Comparison of ENCODE assay signal across 27 mouse cellular contexts in genomic region chr8:125372596-125372995, GRCm38 (mm10).
DNase-seq lines count a peak whose midpoint lies in the region; ATAC-seq and TF ChIP-seq lines count a peak whose summit lies in the region.
"Had no signal": no experiment of that assay in that cellular context is flagged by ENCODE, and none has a peak within 500 bp of the region (broad histone marks: within the 10 kb centered on the region; RNA-seq: fewer than 3 reads in every experiment).

No protein-coding gene starts in this region.

- no peak for TF ChIP-seq EP300 in stomach, postnatal 0 days (optimal IDR thresholded peaks at IDR 0.05)

- ATAC-seq in limb, embryonic 14.5 days (ENCODE audit: low FRiP score, low read depth) = no peak
- no peak for ATAC-seq in stomach, embryonic 14.5 days (ENCODE audit: insufficient number of reproducible peaks, insufficient read depth, low FRiP score, low read depth)
- ATAC-seq in stomach, postnatal 0 days (ENCODE audit: low FRiP score, low TSS enrichment) = no peak
- no peak for ATAC-seq in hindbrain, embryonic 11.5 days (ENCODE audit: low FRiP score)
- ATAC-seq: activated CD4-positive, CD25-positive, alpha-beta regulatory T cell, adult 4 months; forebrain, embryonic 15.5 days; hindbrain, postnatal 0 days; inflammation-experienced regulatory T-cells, adult 6 months; intestine, embryonic 16.5 days had no signal

- H3K4me3 ChIP-seq in limb, embryonic 14.5 days (replicated peaks; ENCODE audit: low read length) = no peak overlapping the region
- H3K4me3 ChIP-seq in limb, embryonic 10.5 days = no peak overlapping the region
- no peak overlapping the region for H3K4me3 ChIP-seq in stomach, embryonic 14.5 days (ENCODE audit: low read depth, low read length)
- no peak overlapping the region for H3K4me3 ChIP-seq in stomach, postnatal 0 days (ENCODE audit: low read depth, low read length)
- no peak overlapping the region for H3K4me3 ChIP-seq in hindbrain, embryonic 11.5 days (ENCODE audit: low read depth, low read length)
- H3K4me3 ChIP-seq: erythroblast, embryonic 14.5 days; forebrain, embryonic 12.5 days; forebrain, embryonic 15.5 days; heart, adult 2 months; heart, embryonic 10.5 days; heart, embryonic 13.5 days; hindbrain, embryonic 13.5 days had no signal

- no peak for TF ChIP-seq CTCF in stomach, postnatal 0 days (IDR thresholded peaks at IDR 0.05; ENCODE audit: low read depth)

- no peak overlapping the region for H3K9ac ChIP-seq in limb, embryonic 14.5 days (ENCODE audit: low read depth, low read length, severe bottlenecking)
- no peak overlapping the region for H3K9ac ChIP-seq in stomach, embryonic 14.5 days (replicated peaks; ENCODE audit: low read depth, low read length)
- H3K9ac ChIP-seq in stomach, postnatal 0 days (ENCODE audit: low read length) = no peak overlapping the region
- H3K9ac ChIP-seq in hindbrain, embryonic 11.5 days (ENCODE audit: low read depth, low read length) = no peak overlapping the region
- H3K9ac ChIP-seq: forebrain, embryonic 12.5 days; forebrain, embryonic 15.5 days; heart, embryonic 13.5 days; hindbrain, embryonic 13.5 days had no signal

- WGBS in limb, embryonic 14.5 days = 80% methylated on average over 4 of the region's 4 CpGs
- 88% methylated on average over 4 of the region's 4 CpGs for WGBS in limb, embryonic 10.5 days
- 87% methylated on average over 4 of the region's 4 CpGs for WGBS in stomach, embryonic 14.5 days
- WGBS in stomach, postnatal 0 days = 75% methylated on average over 4 of the region's 4 CpGs
- 92% methylated on average over 4 of the region's 4 CpGs for WGBS in hindbrain, embryonic 11.5 days

- peak; percentile 53 for DNase-seq in limb, embryonic 14.5 days (ENCODE audit: low spot score)
- DNase-seq in limb, embryonic 10.5 days (ENCODE audit: low spot score) = no peak
- no peak for DNase-seq in stomach, postnatal 0 days (ENCODE audit: low spot score)
- no peak for DNase-seq in right cerebral cortex, postnatal 14 days
- DNase-seq in hindbrain, embryonic 11.5 days (ENCODE audit: low spot score) = no peak
- DNase-seq: adrenal gland, adult 8-10 months; adrenal gland, postnatal 25 days; B cell, adult 2 months; cerebellum, adult 11-12 months; cerebellum, adult 8-10 months; cerebellum, postnatal 10 days; cerebellum, postnatal 36 days; embryo, embryonic 11 days; gastrocnemius, postnatal 25 days; heart, adult 2 months had no signal

- H3K36me3 ChIP-seq in limb, embryonic 14.5 days (ENCODE audit: control insufficient read depth, insufficient read depth, low read length) = no peaks in the 10 kb centered on the region
- H3K36me3 ChIP-seq in limb, embryonic 10.5 days = no peaks in the 10 kb centered on the region
- no peaks in the 10 kb centered on the region for H3K36me3 ChIP-seq in stomach, embryonic 14.5 days (ENCODE audit: control insufficient read depth, insufficient read depth, low read length)
- no peaks in the 10 kb centered on the region for H3K36me3 ChIP-seq in stomach, postnatal 0 days (ENCODE audit: control insufficient read depth, insufficient read depth, low read length)
- no peaks in the 10 kb centered on the region for H3K36me3 ChIP-seq in hindbrain, embryonic 11.5 days (ENCODE audit: control insufficient read depth, insufficient read depth, low read length)
- H3K36me3 ChIP-seq: forebrain, embryonic 12.5 days; forebrain, embryonic 15.5 days; heart, embryonic 10.5 days; heart, embryonic 13.5 days; hindbrain, embryonic 13.5 days had no signal

- H3K4me1 ChIP-seq in limb, embryonic 14.5 days (ENCODE audit: control insufficient read depth, insufficient read depth, low read length) = peaks cover 15% of the 10 kb centered on the region
- H3K4me1 ChIP-seq in limb, embryonic 10.5 days = peaks cover 25% of the 10 kb centered on the region
- peaks cover 15% of the 10 kb centered on the region for H3K4me1 ChIP-seq in stomach, embryonic 14.5 days (ENCODE audit: control insufficient read depth, insufficient read depth, low read length)
- H3K4me1 ChIP-seq in stomach, postnatal 0 days (replicated peaks; ENCODE audit: control insufficient read depth, insufficient read depth) = peaks cover 11% of the 10 kb centered on the region
- no peaks in the 10 kb centered on the region; the same call in 1 of the 2 replicates for H3K4me1 ChIP-seq in hindbrain, embryonic 11.5 days (replicated peaks; ENCODE audit: control insufficient read depth, insufficient read depth, low read length)

- H3K9me3 ChIP-seq in limb, embryonic 14.5 days (ENCODE audit: control insufficient read depth, low read length) = no peaks in the 10 kb centered on the region
- H3K9me3 ChIP-seq in limb, embryonic 10.5 days (replicated peaks) = no peaks in the 10 kb centered on the region
- no peaks in the 10 kb centered on the region for H3K9me3 ChIP-seq in stomach, embryonic 14.5 days (ENCODE audit: control insufficient read depth, low read depth, low read length)
- H3K9me3 ChIP-seq in stomach, postnatal 0 days (ENCODE audit: control insufficient read depth, low read length) = no peaks in the 10 kb centered on the region
- H3K9me3 ChIP-seq in hindbrain, embryonic 11.5 days (ENCODE audit: control insufficient read depth, low read length) = no peaks in the 10 kb centered on the region
- H3K9me3 ChIP-seq: forebrain, embryonic 12.5 days; forebrain, embryonic 15.5 days; heart, embryonic 10.5 days; heart, embryonic 13.5 days; hindbrain, embryonic 13.5 days had no signal

- no peaks in the 10 kb centered on the region for H3K27me3 ChIP-seq in limb, embryonic 14.5 days (ENCODE audit: control insufficient read depth, insufficient read depth, low read length)
- H3K27me3 ChIP-seq in limb, embryonic 10.5 days (ENCODE audit: low read depth, poor library complexity, severe bottlenecking) = no peaks in the 10 kb centered on the region; the same call in 1 of the 2 replicates
- no peaks in the 10 kb centered on the region for H3K27me3 ChIP-seq in stomach, embryonic 14.5 days (ENCODE audit: control insufficient read depth, insufficient read depth, low read length)
- no peaks in the 10 kb centered on the region for H3K27me3 ChIP-seq in stomach, postnatal 0 days (ENCODE audit: control insufficient read depth, insufficient read depth, low read length)
- no peaks in the 10 kb centered on the region for H3K27me3 ChIP-seq in hindbrain, embryonic 11.5 days (ENCODE audit: control insufficient read depth, insufficient read depth, low read length)
- H3K27me3 ChIP-seq: CH12.LX; forebrain, embryonic 15.5 days; heart, embryonic 13.5 days had no signal

- no peak overlapping the region for H3K27ac ChIP-seq in limb, embryonic 14.5 days (replicated peaks; ENCODE audit: low read depth, low read length)
- no peak overlapping the region for H3K27ac ChIP-seq in limb, embryonic 10.5 days
- H3K27ac ChIP-seq in stomach, embryonic 14.5 days (ENCODE audit: low read length) = peak overlapping the region; percentile 39; the same call in 1 of the 2 replicates
- peak overlapping the region; percentile 49; the same call in 1 of the 2 replicates for H3K27ac ChIP-seq in stomach, postnatal 0 days (replicated peaks)
- no peak overlapping the region for H3K27ac ChIP-seq in hindbrain, embryonic 11.5 days (ENCODE audit: low read depth, low read length)
- H3K27ac ChIP-seq: forebrain, embryonic 12.5 days; forebrain, embryonic 15.5 days; heart, adult 2 months; heart, embryonic 10.5 days; heart, embryonic 13.5 days; hindbrain, embryonic 13.5 days; hindbrain, postnatal 0 days had no signal

- H3K4me2 ChIP-seq in limb, embryonic 14.5 days (replicated peaks; ENCODE audit: low read depth, low read length, severe bottlenecking) = no peak overlapping the region
- H3K4me2 ChIP-seq in stomach, embryonic 14.5 days (replicated peaks; ENCODE audit: low read depth, low read length) = no peak overlapping the region
- H3K4me2 ChIP-seq in stomach, postnatal 0 days (replicated peaks; ENCODE audit: low read depth) = no peak overlapping the region
- H3K4me2 ChIP-seq in hindbrain, embryonic 11.5 days (replicated peaks; ENCODE audit: low read depth, low read length) = no peak overlapping the region
- H3K4me2 ChIP-seq: forebrain, embryonic 12.5 days; forebrain, embryonic 15.5 days; heart, embryonic 13.5 days; hindbrain, embryonic 13.5 days had no signal

- no peak for TF ChIP-seq POLR2A in limb, embryonic 14.5 days (IDR thresholded peaks at IDR 0.05; ENCODE audit: borderline replicate concordance, extremely low read depth, insufficient read depth, insufficient read length)

Comparison
In these comparisons a context has a peak if more than half of its experiments do, and no peak if none do; other contexts are left out.
1. H3K27ac ChIP-seq: peak in stomach, embryonic 14.5 days (single experiment) and stomach, postnatal 0 days (single experiment); none in limb, embryonic 14.5 days (single experiment), limb, embryonic 10.5 days (single experiment) and hindbrain, embryonic 11.5 days (single experiment).